Mouse (Mus musculus): ENCODE results near the gene Mbd6. TPM values are rescaled to one million over a fixed set of nuclear protein-coding genes. Genes with fewer than 3 reads are reported as not detected.
"Not testable (repeated sequence)": the region's sequence is repeated elsewhere in the genome, so short reads cannot be mapped to it uniquely, and the experiment has no call there.

Gene Mbd6
- total and polyA plus RNA-seq, 2 experiments from 2014 or later: 4.8 to 9.4 TPM

GRCm38 (mm10) chr10:127312858-127313257 lies 24.0 kb upstream of the Mbd6 start:
- Histone ChIP-seq H3K27me3 (ENCODE audit: insufficient read depth, low read length) (no peaks in the 10 kb centered on the region), H3K27ac (ENCODE audit: low read depth, low read length) (no peak overlapping the region), H3K4me1 (ENCODE audit: insufficient read depth) (peaks cover 6% of the 10 kb centered on the region; the same call in 1 of the 2 replicates), H3K4me2 (ENCODE audit: low read depth) (no peak overlapping the region), H3K4me3 (ENCODE audit: low read depth, low read length) (no peak overlapping the region), H3K36me3 (ENCODE audit: insufficient read depth) (peaks cover 12% of the 10 kb centered on the region), H3K9ac (no peak overlapping the region), H3K9me3 (ENCODE audit: low read length) (no peaks in the 10 kb centered on the region)
- ATAC-seq (no peak), DNase-seq (no peak)
- no peak for TF ChIP-seq CTCF (IDR thresholded peaks at IDR 0.05; ENCODE audit: low read depth)
- WGBS: 80% methylated on average over 4 of the region's 4 CpGs

- peaks cover 6% of the 10 kb centered on the region; the same call in 1 of the 2 replicates for H3K4me1 ChIP-seq (ENCODE audit: insufficient read depth)
- no peaks in the 10 kb centered on the region for H3K27me3 ChIP-seq (ENCODE audit: insufficient read depth, low read length)
- H3K36me3 ChIP-seq (ENCODE audit: insufficient read depth): peaks cover 17% of the 10 kb centered on the region
- H3K4me3 ChIP-seq (ENCODE audit: low read depth, low read length): peak overlapping the region; percentile 84
- DNase-seq (peak; percentile 88), ATAC-seq (peak; percentile 49; the same call in 1 of the 2 replicates)
- H3K27ac ChIP-seq (ENCODE audit: low read depth, low read length): peak overlapping the region; percentile 64
- WGBS: 0% methylated on average over 4 of the region's 4 CpGs
- H3K4me2 ChIP-seq (ENCODE audit: low read depth): peak overlapping the region; percentile 72
- H3K9me3 ChIP-seq (ENCODE audit: low read length): no peaks in the 10 kb centered on the region
- peak; percentile 86 for TF ChIP-seq CTCF (IDR thresholded peaks at IDR 0.05; ENCODE audit: low read depth)
- H3K9ac ChIP-seq: peak overlapping the region; percentile 68
Observed at GRCm38 (mm10) chr10:127312356-127312676, 23.5 kb upstream of the Mbd6 start.

- Histone ChIP-seq H3K4me2 (ENCODE audit: low read depth) (peak within 1 kb of the TSS; percentile 72), H3K27me3 (ENCODE audit: insufficient read depth, low read length) (no peaks in the 10 kb centered on the region), H3K9ac (peak within 1 kb of the TSS; percentile 68), H3K9me3 (ENCODE audit: low read length) (no peaks in the 10 kb centered on the region), H3K4me3 (ENCODE audit: low read depth, low read length) (peak within 1 kb of the TSS; percentile 84), H3K27ac (ENCODE audit: low read depth, low read length) (peak within 1 kb of the TSS; percentile 64), H3K4me1 (ENCODE audit: insufficient read depth) (peaks cover 6% of the 10 kb centered on the region; the same call in 1 of the 2 replicates), H3K36me3 (ENCODE audit: insufficient read depth) (peaks cover 22% of the 10 kb centered on the region)
- WGBS: 2% methylated on average over 65 of the region's 65 CpGs
- ATAC-seq: peak; percentile 99
- peak; percentile 95 for DNase-seq
- no peak for TF ChIP-seq CTCF (IDR thresholded peaks at IDR 0.05; ENCODE audit: low read depth)
Observed at GRCm38 (mm10) chr10:127311476-127312355, 22.9 kb upstream of the Mbd6 start, which contains the start of gene Mars. Mars (minus strand) TSS chr10:127311786.

- TF ChIP-seq CTCF (IDR thresholded peaks at IDR 0.05; ENCODE audit: low read depth): no peak
- ATAC-seq (peak; percentile 54), DNase-seq (no peak)
- H3K27ac ChIP-seq (ENCODE audit: low read depth, low read length): peak overlapping the region; percentile 64
- no peaks in the 10 kb centered on the region for H3K27me3 ChIP-seq (ENCODE audit: insufficient read depth, low read length)
- peak overlapping the region; percentile 72 for H3K4me2 ChIP-seq (ENCODE audit: low read depth)
- H3K4me1 ChIP-seq (ENCODE audit: insufficient read depth): peaks cover 6% of the 10 kb centered on the region; the same call in 1 of the 2 replicates
- no peaks in the 10 kb centered on the region for H3K9me3 ChIP-seq (ENCODE audit: low read length)
- H3K36me3 ChIP-seq (ENCODE audit: insufficient read depth): peaks cover 31% of the 10 kb centered on the region
- 38% methylated on average over 23 of the region's 23 CpGs for WGBS
- peak overlapping the region; percentile 68 for H3K9ac ChIP-seq
- peak overlapping the region; percentile 84 for H3K4me3 ChIP-seq (ENCODE audit: low read depth, low read length)
Observed at GRCm38 (mm10) chr10:127310523-127311475, 22.0 kb upstream of the Mbd6 start.

GRCm38 (mm10) chr10:127309167-127309566 lies 20.3 kb upstream of the Mbd6 start:
- not testable (repeated sequence) for ATAC-seq; H3K4me3 ChIP-seq (ENCODE audit: low read depth, low read length); H3K9ac ChIP-seq; DNase-seq; H3K27me3 ChIP-seq (ENCODE audit: insufficient read depth, low read length); H3K9me3 ChIP-seq (ENCODE audit: low read length); H3K27ac ChIP-seq (ENCODE audit: low read depth, low read length); H3K4me2 ChIP-seq (ENCODE audit: low read depth); H3K4me1 ChIP-seq (ENCODE audit: insufficient read depth)
- WGBS: 87% methylated on average over 3 of the region's 3 CpGs
- peaks cover 47% of the 10 kb centered on the region for H3K36me3 ChIP-seq (ENCODE audit: insufficient read depth)

- Histone ChIP-seq H3K4me1 (ENCODE audit: insufficient read depth) (no peaks in the 10 kb centered on the region), H3K27ac (ENCODE audit: low read depth, low read length) (no peak overlapping the region), H3K36me3 (ENCODE audit: insufficient read depth) (peaks cover 85% of the 10 kb centered on the region), H3K4me3 (ENCODE audit: low read depth, low read length) (no peak overlapping the region), H3K4me2 (ENCODE audit: low read depth) (no peak overlapping the region), H3K9ac (no peak overlapping the region), H3K27me3 (ENCODE audit: insufficient read depth, low read length) (no peaks in the 10 kb centered on the region), H3K9me3 (ENCODE audit: low read length) (no peaks in the 10 kb centered on the region)
- DNase-seq (no peak), ATAC-seq (no peak)
- TF ChIP-seq CTCF (IDR thresholded peaks at IDR 0.05; ENCODE audit: low read depth): no peak
- WGBS: 94% methylated on average over 11 of the region's 11 CpGs
Observed at GRCm38 (mm10) chr10:127303136-127303535, 14.3 kb upstream of the Mbd6 start.

All from forebrain, postnatal 0 days (tissue).